Mouse (Mus musculus) liver, adult 2 months (tissue): ENCODE data around the gene Fgfrl1. TPM values are rescaled to one million over a fixed set of nuclear protein-coding genes. Genes with fewer than 3 reads are reported as not detected.

Experiments
- DNase-seq: peaks from one replicate; pipeline ENCODE4 v3.0.0-alpha.2; 2011; ENCODE audit warnings: low read depth, low spot score; ENCODE audit errors: extremely low read depth
- H3K27ac ChIP-seq: fragments of 200-500 bp; replicated peaks from 2 replicates; pipeline ENCODE4 v1.5.1; 2012; ENCODE audit warnings: low read depth, mild to moderate bottlenecking, control low read depth, inconsistent platforms, low read length; ENCODE audit not compliant: insufficient read depth
- H3K27me3 ChIP-seq: fragments of 200-500 bp; 2 replicates; pipeline ENCODE4 v1.6.1; 2012; ENCODE audit warnings: mild to moderate bottlenecking, moderate library complexity, low read length, inconsistent platforms; ENCODE audit not compliant: control insufficient read depth, insufficient read depth
- H3K36me3 ChIP-seq: fragments of 200-500 bp; 2 replicates; pipeline ENCODE4 v1.6.1; 2012; ENCODE audit warnings: low read length, inconsistent platforms; ENCODE audit not compliant: control insufficient read depth, insufficient read depth
- H3K4me1 ChIP-seq: fragments of 200-500 bp; 2 replicates; pipeline ENCODE4 v1.6.1; 2011; ENCODE audit warnings: low read length; ENCODE audit not compliant: control insufficient read depth, insufficient read depth
- H3K4me3 ChIP-seq: fragments of 200-500 bp; 2 replicates; pipeline ENCODE4 v1.5.1; 2011; ENCODE audit warnings: low read depth, mild to moderate bottlenecking, control low read depth, low read length, moderate library complexity; ENCODE audit not compliant: insufficient read depth
- H3K79me2 ChIP-seq: fragments of 200-500 bp; 2 replicates; pipeline ENCODE4 v1.6.1; 2012; ENCODE audit warnings: inconsistent platforms, mild to moderate bottlenecking, low read length, moderate library complexity; ENCODE audit not compliant: control insufficient read depth, insufficient read depth
- H3K9ac ChIP-seq: fragments of 200-500 bp; 2 replicates; pipeline ENCODE4 v1.6.1; 2012; ENCODE audit warnings: low read depth, mild to moderate bottlenecking, control low read depth, inconsistent platforms, low read length
- CTCF ChIP-seq: fragments of 200-500 bp; IDR thresholded peaks from 2 replicates; pipeline ENCODE4 v1.5.1; 2011; ENCODE audit warnings: low read depth, low read length, control low read depth
- POLR2A ChIP-seq: fragments of 200-500 bp; IDR thresholded peaks from 2 replicates; pipeline ENCODE4 v1.6.1; 2011; ENCODE audit warnings: low read length, control low read depth; ENCODE audit not compliant: insufficient read depth; ENCODE audit errors: extremely low read depth
- WGBS: fragments of 180-500 bp; shearing (Covaris S2); methylation state at CpG from one replicate; pipeline ENCODE4 v1.1.7; 2018; 5-methylcytosine and 5-hydroxymethylcytosine counted together
- polyA plus RNA-seq: library from polyadenylated mRNA; depleted of rRNA; stranded (reverse); fragments of >200 nt; gene quantifications from 2 replicates; pipeline ENCODE4 v1.2.3, GENCODE M21; 2012
- total RNA-seq: library from RNA; depleted of rRNA; stranded (reverse); fragments of >200 nt; gene quantifications from 2 replicates; pipeline ENCODE4 v1.2.3, GENCODE M21; 2014

The Fgfrl1 gene
- total and polyA plus RNA-seq, 2 experiments = 22.7 to 49.9 TPM

GRCm38 (mm10) chr5:108714149-108714548 lies 22.0 kb downstream of the Fgfrl1 start:
- no peak overlapping the region for H3K4me3 ChIP-seq
- peaks cover 5% of the 10 kb centered on the region for H3K4me1 ChIP-seq
- H3K9ac ChIP-seq = no peak overlapping the region
- WGBS = 76% methylated on average over 6 of the region's 6 CpGs
- TF ChIP-seq CTCF = no peak
- no peak for TF ChIP-seq POLR2A
- H3K27ac ChIP-seq = no peak overlapping the region
- no peaks in the 10 kb centered on the region for H3K79me2 ChIP-seq
- no peaks in the 10 kb centered on the region for H3K27me3 ChIP-seq
- H3K36me3 ChIP-seq = no peaks in the 10 kb centered on the region
- DNase-seq = no peak

GRCm38 (mm10) chr5:108715974-108716373 lies 23.8 kb downstream of the Fgfrl1 start:
- 100% methylated on average over 1 of the region's 1 CpGs for WGBS
- no peaks in the 10 kb centered on the region for H3K79me2 ChIP-seq
- DNase-seq = no peak
- H3K9ac ChIP-seq = no peak overlapping the region
- H3K36me3 ChIP-seq = no peaks in the 10 kb centered on the region
- H3K4me3 ChIP-seq = no peak overlapping the region
- H3K4me1 ChIP-seq = peaks cover 5% of the 10 kb centered on the region
- no peak overlapping the region for H3K27ac ChIP-seq
- no peak for TF ChIP-seq POLR2A
- no peak for TF ChIP-seq CTCF
- H3K27me3 ChIP-seq = no peaks in the 10 kb centered on the region

GRCm38 (mm10) chr5:108718051-108718450 lies 25.9 kb downstream of the Fgfrl1 start:
- no peak for DNase-seq
- Histone ChIP-seq H3K36me3 (no peaks in the 10 kb centered on the region), H3K4me3 (no peak overlapping the region), H3K27ac (no peak overlapping the region), H3K4me1 (no peaks in the 10 kb centered on the region; the same call in 1 of the 2 replicates), H3K27me3 (no peaks in the 10 kb centered on the region), H3K9ac (no peak overlapping the region), H3K79me2 (no peaks in the 10 kb centered on the region)
- no peak for TF ChIP-seq POLR2A
- 82% methylated on average over 4 of the region's 4 CpGs for WGBS

GRCm38 (mm10) chr5:108719761-108720160 lies 27.6 kb downstream of the Fgfrl1 start:
- no peaks in the 10 kb centered on the region for H3K79me2 ChIP-seq
- H3K4me3 ChIP-seq = no peak overlapping the region
- DNase-seq = no peak
- H3K4me1 ChIP-seq = no peaks in the 10 kb centered on the region
- H3K27me3 ChIP-seq = no peaks in the 10 kb centered on the region
- no peak overlapping the region for H3K27ac ChIP-seq
- no peaks in the 10 kb centered on the region for H3K36me3 ChIP-seq
- TF ChIP-seq POLR2A (no peak), CTCF (no peak)
- H3K9ac ChIP-seq = no peak overlapping the region
- 63% methylated on average over 7 of the region's 7 CpGs for WGBS

GRCm38 (mm10) chr5:108724006-108724405 lies 31.8 kb downstream of the Fgfrl1 start:
- no peaks in the 10 kb centered on the region for H3K36me3 ChIP-seq
- no peak for DNase-seq
- no peaks in the 10 kb centered on the region for H3K27me3 ChIP-seq
- H3K27ac ChIP-seq = no peak overlapping the region
- H3K79me2 ChIP-seq = no peaks in the 10 kb centered on the region
- no peak overlapping the region for H3K9ac ChIP-seq
- TF ChIP-seq CTCF (no peak), POLR2A (no peak)
- H3K4me3 ChIP-seq = no peak overlapping the region
- 72% methylated on average over 2 of the region's 2 CpGs for WGBS
- no peaks in the 10 kb centered on the region for H3K4me1 ChIP-seq

- WGBS = 24% methylated on average over 5 of the region's 5 CpGs
- H3K36me3 ChIP-seq = no peaks in the 10 kb centered on the region
- no peaks in the 10 kb centered on the region for H3K4me1 ChIP-seq
- no peaks in the 10 kb centered on the region for H3K79me2 ChIP-seq
- H3K27me3 ChIP-seq = no peaks in the 10 kb centered on the region
- TF ChIP-seq CTCF = peak; percentile 96
- no peak for TF ChIP-seq POLR2A
- no peak overlapping the region for H3K4me3 ChIP-seq
- no peak overlapping the region for H3K9ac ChIP-seq
- DNase-seq = peak; percentile 57
- no peak overlapping the region for H3K27ac ChIP-seq
Measured at GRCm38 (mm10) chr5:108726557-108727248, 34.5 kb downstream of the Fgfrl1 start.
